In genomic region chr2:153422051-153422450, GRCm38 (mm10) we compare ENCODE assay signal across 7 mouse cellular contexts.
A peak's percentile ranks its signal among the peaks of the same experiment; 100 is the strongest.
DNase-seq lines count a peak whose midpoint lies in the region; ATAC-seq lines count a peak whose summit lies in the region.

No protein-coding gene starts in this region.

- DNase-seq in right cerebral cortex, postnatal 10 days (ENCODE audit: low spot score in 2 of 2): peak; percentile 79 to 86
- DNase-seq in right cerebral cortex, adult 2 months (ENCODE audit: low spot score in 2 of 2): no peak
- peak; percentile 44 for DNase-seq in hindbrain, embryonic 11.5 days (ENCODE audit: low spot score)
- DNase-seq in lung, postnatal 36 days: peak; percentile 54
- no peak for DNase-seq in heart, postnatal 10 days
- DNase-seq in spleen, postnatal 10 days (ENCODE audit: low spot score in 2 of 2): no peak
- DNase-seq in gastrocnemius, postnatal 25 days: no peak

- no peaks in the 10 kb centered on the region for H3K27me3 ChIP-seq in hindbrain, embryonic 11.5 days (ENCODE audit: control insufficient read depth, insufficient read depth, low read length)

- intact Hi-C loops in heart, postnatal 10 days (cut with DNase I): no loop called here

- 13% methylated on average over 5 of the region's 5 CpGs for WGBS in hindbrain, embryonic 11.5 days

- no peaks in the 10 kb centered on the region for H3K9me3 ChIP-seq in hindbrain, embryonic 11.5 days (ENCODE audit: control insufficient read depth, low read length)

- H3K4me2 ChIP-seq in hindbrain, embryonic 11.5 days (replicated peaks; ENCODE audit: low read depth, low read length): no peak overlapping the region

- H3K36me3 ChIP-seq in hindbrain, embryonic 11.5 days (ENCODE audit: control insufficient read depth, insufficient read depth, low read length): peaks cover 8% of the 10 kb centered on the region

- H3K9ac ChIP-seq in hindbrain, embryonic 11.5 days (ENCODE audit: low read depth, low read length): no peak overlapping the region

- peak; percentile 71 for ATAC-seq in hindbrain, embryonic 11.5 days (ENCODE audit: low FRiP score)

- no peak overlapping the region for H3K27ac ChIP-seq in hindbrain, embryonic 11.5 days (ENCODE audit: low read depth, low read length)

- peaks cover 14% of the 10 kb centered on the region for H3K4me1 ChIP-seq in hindbrain, embryonic 11.5 days (replicated peaks; ENCODE audit: control insufficient read depth, insufficient read depth, low read length)

- no peak overlapping the region for H3K4me3 ChIP-seq in hindbrain, embryonic 11.5 days (ENCODE audit: low read depth, low read length)

Comparison
In these comparisons a context has a peak if more than half of its experiments do, and no peak if none do; other contexts are left out.
1. DNase-seq: peak in right cerebral cortex, postnatal 10 days (2 of 2), hindbrain, embryonic 11.5 days (single experiment) and lung, postnatal 36 days (single experiment); none in right cerebral cortex, adult 2 months (0 of 2), heart, postnatal 10 days (0 of 2), spleen, postnatal 10 days (0 of 2) and gastrocnemius, postnatal 25 days (single experiment).